Mouse (Mus musculus) lung, postnatal 36 days (tissue): ENCODE data around the gene Cabcoco1.

Experiments
- DNase-seq: peaks from one replicate; pipeline ENCODE4 v3.0.0; 2022; ENCODE audit warnings: mixed read lengths

Cabcoco1 gene

DNA sequence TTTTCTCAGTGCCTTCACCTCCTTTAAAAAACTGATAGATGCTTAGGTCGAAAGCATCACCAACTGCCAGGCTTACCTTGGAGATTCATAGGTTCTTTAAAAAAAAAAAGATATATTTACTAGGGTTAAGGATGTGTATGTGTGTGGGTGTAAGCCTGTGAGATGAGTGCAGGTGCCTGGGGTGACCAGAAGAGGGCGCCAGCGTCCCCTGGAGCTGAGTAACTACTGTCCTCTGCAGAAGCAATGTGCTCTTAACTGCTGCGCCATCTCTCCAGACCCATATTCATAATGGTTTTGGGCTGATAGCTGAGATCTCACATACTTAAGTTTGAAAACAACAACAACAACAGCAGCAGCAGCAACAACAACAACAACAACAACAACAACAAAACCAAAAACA lies 35.5 kb downstream of the Cabcoco1 start:
- no peak for DNase-seq

DNA sequence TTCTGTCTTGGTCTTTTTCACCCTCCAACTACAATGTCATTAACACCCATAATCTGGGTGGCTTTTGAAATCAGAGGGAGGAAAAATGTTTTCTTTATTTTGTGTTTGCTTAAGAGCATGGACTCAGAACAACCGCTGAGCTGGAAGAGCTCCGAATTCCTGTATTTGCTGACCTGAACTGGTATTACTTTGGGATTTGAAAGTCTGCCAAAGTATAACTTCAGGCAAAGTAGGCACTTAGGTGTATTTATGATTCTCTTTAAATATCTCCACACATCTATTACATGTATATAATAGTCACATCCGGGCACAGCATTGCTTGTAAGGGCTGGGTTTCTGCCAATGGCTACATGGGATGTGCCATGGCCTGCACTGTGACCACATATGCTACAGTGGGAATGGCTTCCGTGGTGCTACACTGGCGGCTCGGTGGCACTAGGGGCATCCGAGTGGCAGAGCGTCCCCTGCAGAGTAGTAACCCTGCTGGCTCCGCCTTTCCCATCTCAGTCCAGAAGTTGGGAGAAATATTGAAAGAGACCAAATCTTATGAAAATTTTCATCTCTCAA lies 37.0 kb downstream of the Cabcoco1 start:
- no peak for DNase-seq

DNA sequence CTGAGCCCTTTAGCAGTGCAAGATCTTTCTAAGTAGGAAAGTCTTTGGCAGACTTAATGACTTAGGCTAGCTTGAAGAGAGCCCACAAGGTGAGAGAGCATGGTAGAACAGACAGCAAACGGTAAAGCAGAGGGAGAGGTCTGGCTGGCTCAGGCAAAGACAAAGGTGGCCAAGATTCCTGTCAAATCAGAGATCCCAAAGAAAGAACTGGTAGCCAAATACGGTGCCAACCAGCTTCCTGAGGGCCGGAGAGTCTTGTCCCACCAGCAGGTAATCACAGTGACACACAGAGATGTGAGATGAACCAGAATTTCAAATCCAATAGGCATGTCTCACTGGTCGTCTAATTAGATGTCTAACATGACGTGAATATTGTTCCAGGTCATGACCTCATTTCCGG lies 40.6 kb downstream of the Cabcoco1 start:
- no peak for DNase-seq

DNA sequence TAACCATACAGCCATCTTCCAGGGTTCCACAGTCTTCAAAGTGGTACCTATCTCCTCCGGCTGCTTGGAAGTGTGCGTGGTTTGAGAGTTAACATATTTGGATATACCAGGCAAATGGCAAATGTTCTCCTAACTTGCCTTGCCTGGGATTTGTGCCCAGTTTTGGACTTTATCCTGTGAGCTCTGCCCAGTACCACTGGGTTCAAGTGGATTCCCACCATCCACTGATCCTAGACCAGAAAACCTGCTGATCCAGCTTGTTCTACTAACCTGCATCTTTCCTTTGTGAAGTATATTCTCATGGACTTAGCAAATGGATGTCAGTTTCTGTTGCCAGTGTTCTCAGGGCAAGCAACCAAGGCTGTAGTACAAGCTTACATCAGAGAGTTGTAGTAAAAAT lies 46.5 kb downstream of the Cabcoco1 start:
- DNase-seq: no peak

GRCm38 (mm10) chr10:68491557-68491956 lies 50.1 kb downstream of the Cabcoco1 start:
- DNase-seq: peak; percentile 23

DNA sequence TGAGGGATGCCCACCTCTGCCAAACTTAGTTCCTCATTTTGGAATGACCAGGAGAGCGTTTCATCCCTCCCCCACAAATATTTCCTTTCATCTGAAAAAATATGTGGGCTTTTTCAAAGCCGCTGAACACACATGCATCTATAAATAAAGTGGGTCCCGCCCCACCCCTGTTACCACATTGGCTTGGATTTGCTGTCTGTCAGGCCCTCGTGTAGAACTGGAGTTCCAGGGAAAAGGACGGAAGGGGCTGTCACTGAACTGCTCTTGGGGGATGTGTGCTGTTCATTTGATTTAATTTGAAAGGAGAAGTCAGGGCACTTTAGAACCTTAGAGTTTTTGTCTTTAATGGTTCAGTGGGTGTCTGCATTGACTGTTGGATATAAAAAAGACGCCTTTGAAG lies 50.9 kb downstream of the Cabcoco1 start:
- no peak for DNase-seq

GRCm38 (mm10) chr10:68472799-68473198 lies 68.9 kb downstream of the Cabcoco1 start:
- DNase-seq: peak; percentile 25

GRCm38 (mm10) chr10:68465737-68466327 lies 75.9 kb downstream of the Cabcoco1 start:
- no peak for DNase-seq

GRCm38 (mm10) chr10:68464943-68465342 lies 76.8 kb downstream of the Cabcoco1 start:
- DNase-seq: peak; percentile 89

DNA sequence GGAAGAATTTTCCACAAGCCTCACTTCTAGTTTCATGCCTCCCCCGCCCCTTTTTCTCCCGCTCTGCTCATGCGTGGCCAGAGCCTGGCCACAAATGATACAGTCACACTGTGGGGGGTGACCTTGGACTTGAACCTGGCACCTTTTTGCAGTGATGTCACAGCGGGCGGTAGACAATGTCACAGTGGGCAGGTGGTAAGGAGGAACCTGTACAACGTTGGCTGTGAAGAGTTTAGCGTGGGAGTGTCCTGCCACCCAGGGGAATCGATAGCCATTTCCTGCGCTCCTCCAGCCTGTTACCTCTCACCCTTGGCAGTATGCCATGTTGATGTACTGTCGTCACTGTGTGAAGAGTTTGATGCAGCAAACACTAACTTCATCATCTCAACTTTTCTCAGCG lies 81.9 kb downstream of the Cabcoco1 start:
- DNase-seq: no peak

GRCm38 (mm10) chr10:68457019-68457418 lies 84.7 kb downstream of the Cabcoco1 start:
- no peak for DNase-seq

GRCm38 (mm10) chr10:68454541-68454940 lies 87.2 kb downstream of the Cabcoco1 start:
- DNase-seq: no peak

- DNase-seq: peak; percentile 35
These were observed 94.9 kb downstream of the Cabcoco1 start for GRCm38 (mm10) chr10:68446797-68447125.

DNA sequence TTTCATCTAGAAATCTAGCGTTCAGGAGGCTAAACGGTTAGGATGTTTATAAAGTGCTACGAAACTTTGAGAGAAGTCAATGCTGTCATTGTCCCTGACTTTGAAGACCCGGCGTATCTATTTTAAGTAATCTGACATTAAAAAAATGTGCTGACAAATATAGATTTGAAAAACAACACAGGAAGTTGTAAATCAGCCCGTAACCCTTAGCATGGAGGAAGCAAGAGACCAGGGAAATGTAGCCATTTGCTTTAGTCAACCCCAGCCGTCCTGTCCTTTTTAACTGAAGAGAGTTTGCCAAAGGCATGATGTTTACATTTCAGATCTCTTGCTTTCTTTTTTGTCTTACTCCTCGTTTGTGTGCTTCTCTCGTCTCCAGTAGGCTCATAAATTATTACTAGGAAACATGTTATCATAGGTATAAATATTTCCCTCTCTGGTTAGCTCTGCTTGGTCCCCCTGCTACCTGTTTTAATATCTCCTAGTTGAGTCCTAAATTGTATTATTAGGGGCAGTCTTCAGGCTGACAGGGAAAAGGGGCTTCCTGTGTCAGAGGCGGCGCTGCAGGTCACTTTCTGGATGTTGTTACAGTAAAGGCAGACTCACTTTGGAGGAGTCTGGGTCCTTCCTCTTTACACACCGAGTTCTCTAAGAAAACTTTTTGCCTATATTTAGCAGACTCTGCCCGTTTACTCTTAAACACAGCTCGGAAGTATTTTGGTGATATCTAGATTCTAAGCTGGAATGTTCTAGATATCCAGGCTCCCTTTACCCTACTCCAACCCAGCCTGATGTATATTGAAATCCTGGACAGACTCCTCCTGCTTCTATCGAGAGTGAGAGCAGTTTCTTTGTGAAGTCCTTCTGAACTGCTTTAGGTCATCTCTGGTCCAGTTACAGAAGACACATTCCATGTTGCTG lies 95.6 kb downstream of the Cabcoco1 start:
- DNase-seq: peak; percentile 44

DNA sequence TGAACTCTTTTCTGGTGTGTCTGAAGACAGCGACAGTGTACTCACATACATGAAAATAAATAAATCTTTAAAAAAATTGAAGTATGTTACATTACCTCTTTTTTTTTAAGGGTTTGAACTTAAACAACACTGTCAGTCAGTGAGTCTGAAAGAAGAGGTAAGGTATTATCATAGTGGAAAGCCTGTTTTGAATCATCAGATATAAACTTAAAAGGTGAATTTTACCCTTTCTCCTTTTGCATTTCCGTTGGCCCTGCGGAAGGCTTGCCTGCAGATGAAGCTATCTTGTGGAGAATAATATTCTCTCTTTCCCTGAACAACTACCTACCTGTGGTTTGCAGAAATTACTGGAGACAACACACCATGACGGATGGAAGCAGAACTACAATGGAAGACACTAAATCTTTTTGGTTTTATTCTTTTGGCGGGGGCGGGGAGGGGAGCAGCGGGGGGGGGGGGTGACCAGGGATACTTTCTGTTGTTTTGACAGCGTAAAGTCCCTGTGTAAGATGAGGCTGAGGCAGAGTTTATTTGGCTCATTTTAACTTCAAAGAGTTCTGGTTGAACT lies 96.4 kb downstream of the Cabcoco1 start:
- no peak for DNase-seq

GRCm38 (mm10) chr10:68444361-68445114 lies 97.2 kb downstream of the Cabcoco1 start:
- peak; percentile 30 for DNase-seq

DNA sequence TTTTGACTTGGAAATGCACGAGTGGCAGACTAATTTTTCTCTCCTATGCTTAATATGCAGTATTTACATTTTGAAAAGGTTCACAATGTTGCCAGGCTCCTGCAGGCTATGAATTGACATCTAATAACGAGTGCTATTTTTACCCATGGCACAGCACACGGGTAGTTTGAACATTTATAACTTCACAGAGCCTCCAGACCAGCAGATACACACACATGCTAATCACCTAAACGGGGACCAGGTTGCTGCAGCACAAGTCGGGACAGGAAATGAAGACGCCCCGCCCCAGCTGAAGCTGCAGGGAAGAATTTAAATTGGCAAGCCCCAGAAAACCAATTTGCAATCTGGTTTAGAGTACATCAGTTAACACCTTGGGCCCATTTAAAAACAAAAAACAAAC lies 98.6 kb downstream of the Cabcoco1 start:
- DNase-seq: peak; percentile 34

- DNase-seq: no peak
These were observed 99.0 kb downstream of the Cabcoco1 start for GRCm38 (mm10) chr10:68442713-68443112.

- no peak for DNase-seq
These were observed 99.6 kb downstream of the Cabcoco1 start for GRCm38 (mm10) chr10:68441931-68442662.

GRCm38 (mm10) chr10:68440515-68440914 lies 101.2 kb downstream of the Cabcoco1 start:
- no peak for DNase-seq

DNA sequence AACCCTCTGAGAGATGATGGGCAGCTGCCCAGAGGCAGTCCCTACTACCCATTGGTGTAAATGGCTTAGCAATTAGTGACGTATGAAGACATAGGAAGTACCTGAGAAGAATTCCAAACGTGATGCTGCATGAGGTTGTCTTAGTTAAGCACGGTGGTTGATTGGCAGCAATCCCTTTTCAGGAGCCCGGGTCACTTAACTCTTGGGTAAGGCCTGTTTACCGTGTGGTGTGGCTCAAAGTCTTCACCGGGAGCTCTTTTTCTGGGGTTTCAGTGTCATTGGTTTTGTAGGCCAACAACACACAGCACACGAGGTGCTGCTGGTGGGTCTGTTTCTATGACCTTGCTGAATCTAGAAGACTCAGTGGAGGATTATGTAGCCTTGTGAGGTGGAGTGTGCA lies 105.9 kb downstream of the Cabcoco1 start:
- no peak for DNase-seq

DNA sequence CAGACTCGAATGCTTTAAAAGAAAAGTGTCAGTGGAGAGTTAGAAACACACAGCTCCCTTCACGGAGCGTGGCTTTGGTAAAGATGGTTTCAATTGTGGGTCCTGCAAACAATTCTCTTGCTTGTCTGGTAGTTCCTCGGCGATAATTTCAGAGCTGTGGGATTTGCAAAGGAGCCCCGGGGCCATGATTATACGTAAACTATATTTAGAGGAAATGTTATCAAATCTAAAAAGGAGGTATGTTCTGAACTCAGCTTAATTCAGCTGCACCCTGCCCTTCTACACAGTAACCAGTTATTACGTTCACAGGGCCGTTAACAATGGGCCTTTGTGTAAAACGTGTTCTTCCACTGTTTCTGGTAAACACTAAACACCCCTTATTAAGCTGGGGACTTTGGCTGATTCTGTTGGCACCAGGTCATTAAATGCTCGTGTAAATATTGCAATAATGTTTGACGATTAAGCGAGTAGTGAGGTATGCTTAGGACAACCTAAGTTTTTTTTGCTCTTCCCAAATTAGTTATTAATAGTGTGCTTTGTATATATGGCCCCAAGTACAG lies 106.6 kb downstream of the Cabcoco1 start:
- DNase-seq: no peak
